Mouse (Mus musculus) urinary bladder, adult 18-20 months (tissue): Measurements from ENCODE around the gene Bdp1.

Experiments used
- DNase-seq, 2 experiments: peaks; one replicate each; pipeline ENCODE4 v3.0.0; 2022; ENCODE audit warnings: low spot score in 2 of 2, mixed read lengths in 2 of 2

Gene Bdp1

DNA sequence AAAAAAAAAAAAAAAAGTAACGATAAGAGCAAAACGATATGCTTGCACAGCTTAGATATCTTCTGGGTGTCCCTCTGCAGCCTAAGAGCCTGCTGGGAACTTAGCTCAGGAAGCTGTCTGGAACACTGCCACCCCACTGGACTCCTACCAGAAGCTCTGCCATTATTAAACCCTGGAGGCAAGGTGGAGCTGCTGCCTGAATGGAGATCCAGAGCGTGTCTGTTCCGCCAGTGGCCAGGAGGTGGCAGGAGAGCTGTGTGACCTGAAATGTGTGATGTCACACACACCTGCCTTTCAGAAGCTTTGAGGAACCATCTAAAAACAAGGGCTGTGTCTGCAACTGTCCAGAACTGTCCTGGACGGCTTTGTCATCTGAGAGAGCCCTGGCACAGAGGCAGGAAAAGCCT lies 102.1 kb downstream of the Bdp1 start:
- peak; percentile 71 to 84 for DNase-seq

DNA sequence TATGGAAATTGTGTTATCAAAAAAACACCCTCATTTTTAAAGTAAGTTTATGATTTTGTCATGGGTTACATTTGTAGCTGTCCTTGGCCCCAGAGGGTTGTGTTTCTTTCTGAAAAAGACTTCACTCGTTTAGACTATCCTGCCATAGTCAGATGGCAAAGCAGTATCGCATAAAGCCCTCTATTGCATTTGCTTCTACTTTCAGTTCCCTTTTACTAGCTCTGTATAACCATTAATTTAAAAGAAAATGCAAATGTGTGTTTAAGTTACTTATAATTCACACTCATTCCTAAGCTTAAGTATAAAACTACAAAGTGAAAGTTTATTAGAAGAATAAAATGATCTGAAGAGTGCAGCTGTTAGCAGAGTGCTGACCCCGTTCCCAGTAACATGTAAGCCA lies 104.8 kb downstream of the Bdp1 start:
- no peak for DNase-seq

DNA sequence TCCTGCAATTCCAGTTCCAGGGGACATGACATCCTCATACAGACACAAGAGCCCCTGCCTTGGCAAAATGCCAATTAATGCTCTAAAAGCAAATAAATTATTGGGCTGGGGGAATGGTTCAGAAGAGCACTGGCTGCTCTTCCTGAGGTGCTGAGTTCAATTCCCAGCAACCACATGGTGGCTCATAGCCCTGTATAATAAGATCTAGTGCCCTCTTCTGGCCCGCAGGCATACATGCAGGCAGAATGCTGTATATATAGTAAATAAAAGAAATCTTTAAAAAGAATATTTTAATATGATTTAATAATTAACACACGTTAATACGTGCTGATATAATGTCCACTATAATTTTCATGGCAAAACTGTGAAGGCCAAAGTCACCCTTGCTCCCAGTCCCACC lies 105.8 kb downstream of the Bdp1 start:
- no peak for DNase-seq

DNA sequence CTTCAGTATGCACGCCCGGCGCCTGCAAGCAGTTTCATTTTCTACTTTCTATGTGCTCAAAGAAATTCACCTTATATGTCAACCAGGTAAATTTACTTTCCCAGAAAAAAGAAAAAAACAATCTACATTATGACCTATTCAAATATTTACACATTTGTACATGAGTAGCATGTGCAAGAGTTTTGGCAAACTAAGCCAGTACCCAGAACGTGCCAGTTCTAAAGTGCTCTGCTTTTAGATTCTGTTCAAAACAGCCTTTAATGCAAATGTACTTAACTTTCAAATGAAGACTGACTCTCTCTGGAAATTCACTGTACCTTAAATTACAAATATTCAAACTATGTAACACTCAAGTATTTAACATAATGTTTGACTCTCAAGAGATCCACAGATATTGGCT lies 114.3 kb downstream of the Bdp1 start:
- no peak for DNase-seq

- no peak for DNase-seq
Observed at GRCm38 (mm10) chr13:99983320-99983719, 120.5 kb downstream of the Bdp1 start.

DNA sequence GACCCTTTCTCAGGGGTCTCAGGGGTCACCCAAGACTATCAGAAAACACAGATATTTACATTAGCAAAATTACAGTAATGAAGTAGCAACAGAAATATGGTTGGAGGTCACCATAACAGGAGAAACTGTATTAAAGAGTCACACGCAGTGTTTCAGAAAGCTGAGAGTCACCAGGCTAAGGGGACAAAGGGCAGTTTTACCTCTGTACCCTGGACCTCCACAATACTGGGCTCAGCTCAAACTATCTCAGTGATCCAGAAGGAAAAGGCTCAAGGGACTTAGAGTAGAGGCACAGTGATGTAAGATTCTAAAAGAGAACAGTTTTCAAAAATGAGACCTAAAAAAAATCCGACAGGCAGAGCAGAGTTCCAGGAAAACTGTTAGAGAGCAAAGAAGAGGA lies 124.5 kb downstream of the Bdp1 start:
- DNase-seq, result no peak

DNA sequence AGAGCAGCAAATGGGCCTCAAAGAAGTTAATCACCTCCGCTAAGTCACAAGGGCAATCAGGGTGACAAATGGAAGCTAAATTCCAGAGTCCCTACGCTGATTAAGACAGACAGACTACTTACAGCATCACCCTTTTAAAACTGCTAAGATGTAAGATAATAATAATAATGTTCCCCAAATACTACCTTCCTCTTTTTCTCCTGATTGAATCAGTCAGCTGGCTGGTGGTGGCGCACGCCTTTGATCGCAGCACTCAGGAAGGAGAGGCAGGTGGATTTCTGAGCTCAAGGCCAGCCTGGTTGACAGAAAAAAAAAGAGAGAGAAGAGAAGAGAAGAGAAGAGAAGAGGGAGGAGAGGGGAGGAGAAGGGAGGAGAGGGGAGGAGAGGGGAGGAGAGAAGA lies 133.8 kb downstream of the Bdp1 start:
- DNase-seq, result no peak
